Mouse (Mus musculus) fibroblast of lung, adult 2 months (primary cell): ENCODE data around the gene Vmn1r232.

ENCODE experiments used
- DNase-seq: peaks from one replicate; pipeline ENCODE4 v3.0.0-alpha.2; 2011; ENCODE audit warnings: low read depth

The Vmn1r232 gene

GRCm38 (mm10) chr17:20919614-20920013, at the start of gene Vmn1r232:
Gene Vmn1r232, minus strand, starts transcription at chr17:20919714.
- DNase-seq: no peak

GRCm38 (mm10) chr17:20966681-20967080, 47.2 kb upstream of the Vmn1r232 start:
- no peak for DNase-seq

GRCm38 (mm10) chr17:20965421-20965820, 45.9 kb upstream of the Vmn1r232 start:
- DNase-seq: no peak

GRCm38 (mm10) chr17:20960386-20960785, 40.9 kb upstream of the Vmn1r232 start:
- DNase-seq: no peak

- DNase-seq: no peak
Observed at GRCm38 (mm10) chr17:20946636-20947035, 27.1 kb upstream of the Vmn1r232 start.

GRCm38 (mm10) chr17:20946026-20946565, 26.6 kb upstream of the Vmn1r232 start:
- no peak for DNase-seq

GRCm38 (mm10) chr17:20944985-20945891, 25.7 kb upstream of the Vmn1r232 start, which contains the start of gene Ppp2r1a:
Gene Ppp2r1a, plus strand, starts transcription at chr17:20945311.
- peak; percentile 100 for DNase-seq

- DNase-seq: no peak
Observed at GRCm38 (mm10) chr17:20944226-20944625, 24.7 kb upstream of the Vmn1r232 start.

GRCm38 (mm10) chr17:20904991-20905390, 14.5 kb downstream of the Vmn1r232 start, which contains the start of gene Vmn1r231:
Gene Vmn1r231, minus strand, starts transcription at chr17:20905091.
- DNase-seq: no peak
